Mouse (Mus musculus) forebrain, postnatal 0 days (tissue): Measurements from ENCODE around the gene Galnt17. TPM values are rescaled to one million over a fixed set of nuclear protein-coding genes. Genes with fewer than 3 reads are reported as not detected.
A peak's percentile ranks its signal among the peaks of the same experiment; 100 is the strongest.

ENCODE experiments used
- ATAC-seq: fragments of 200-750 bp; cut with Nextera tagmentation; 2 replicates; pipeline ENCODE4 v1.8.0; 2017; ENCODE audit warnings: mild to moderate bottlenecking, moderate library complexity
- DNase-seq: peaks from one replicate; pipeline ENCODE4 v3.0.0-alpha.2; 2015
- H3K27ac ChIP-seq: fragments of 300-500 bp; sonication (generic); 2 replicates; pipeline ENCODE4 v1.5.1; 2014; ENCODE audit warnings: low read depth, mild to moderate bottlenecking, antibody characterized with exemption, low read length, moderate library complexity, mixed read lengths
- H3K27me3 ChIP-seq: fragments of 300-500 bp; sonication (generic); 2 replicates; pipeline ENCODE4 v1.6.1; 2014; ENCODE audit warnings: mild to moderate bottlenecking, low read length, mixed read lengths; ENCODE audit not compliant: insufficient read depth
- H3K36me3 ChIP-seq: fragments of 300-500 bp; sonication (generic); 2 replicates; pipeline ENCODE4 v1.6.1; 2014; ENCODE audit warnings: mild to moderate bottlenecking, moderate library complexity; ENCODE audit not compliant: insufficient read depth
- H3K4me1 ChIP-seq: fragments of 300-500 bp; sonication (generic); 2 replicates; pipeline ENCODE4 v1.6.1; 2014; ENCODE audit warnings: antibody characterized with exemption; ENCODE audit not compliant: insufficient read depth
- H3K4me2 ChIP-seq: fragments of 300-500 bp; sonication (generic); 2 replicates; pipeline ENCODE4 v1.6.1; 2014; ENCODE audit warnings: low read depth, mild to moderate bottlenecking, moderate library complexity
- H3K4me3 ChIP-seq: fragments of 300-500 bp; sonication (generic); 2 replicates; pipeline ENCODE4 v1.5.1; 2014; ENCODE audit warnings: low read depth, low read length, mixed read lengths
- H3K9ac ChIP-seq: fragments of 300-500 bp; sonication (generic); 2 replicates; pipeline ENCODE4 v1.6.1; 2014; ENCODE audit warnings: mild to moderate bottlenecking
- H3K9me3 ChIP-seq: fragments of 300-500 bp; sonication (generic); 2 replicates; pipeline ENCODE4 v1.6.1; 2016; ENCODE audit warnings: low read length
- CTCF ChIP-seq: sonication (generic); IDR thresholded peaks from 2 replicates; pipeline ENCODE4 v1.5.1; 2016; ENCODE audit warnings: antibody characterized with exemption, control low read depth, low read depth
- WGBS: fragments of 180-500 bp; shearing (Covaris S2); extraction: QIAGEN DNeasy Blood & Tissue Kit; methylation state at CpG from one replicate; pipeline ENCODE4 v1.1.7; 2014; 5-methylcytosine and 5-hydroxymethylcytosine counted together
- polyA plus RNA-seq: library from polyadenylated mRNA; unstranded; fragments of >200 nt; fragmentation: Nextera tagmentation; extraction: Ambion mirVana; gene quantifications from 2 replicates; pipeline ENCODE4 v1.2.1, GENCODE M21; 2015
- total RNA-seq: library from RNA; depleted of rRNA; stranded (reverse); fragments of >200 nt; gene quantifications from 2 replicates; pipeline ENCODE4 v1.2.3, GENCODE M21; 2014

Galnt17 gene
- total and polyA plus RNA-seq, 2 experiments from 2014 or later: 5.2 to 20.2 TPM

GRCm38 (mm10) chr5:131222498-131223244 is 85.6 kb downstream of the Galnt17 start:
- peaks cover 11% of the 10 kb centered on the region; the same call in 1 of the 2 replicates for H3K4me1 ChIP-seq
- H3K4me2 ChIP-seq: no peak overlapping the region
- H3K4me3 ChIP-seq: no peak overlapping the region
- 46% methylated on average over 10 of the region's 10 CpGs for WGBS
- TF ChIP-seq CTCF: peak; percentile 28
- DNase-seq (peak; percentile 85), ATAC-seq (peak; percentile 89)
- no peaks in the 10 kb centered on the region for H3K36me3 ChIP-seq
- no peak overlapping the region for H3K9ac ChIP-seq
- H3K9me3 ChIP-seq: no peaks in the 10 kb centered on the region
- peak overlapping the region; percentile 60 for H3K27ac ChIP-seq
- H3K27me3 ChIP-seq: no peaks in the 10 kb centered on the region

DNA sequence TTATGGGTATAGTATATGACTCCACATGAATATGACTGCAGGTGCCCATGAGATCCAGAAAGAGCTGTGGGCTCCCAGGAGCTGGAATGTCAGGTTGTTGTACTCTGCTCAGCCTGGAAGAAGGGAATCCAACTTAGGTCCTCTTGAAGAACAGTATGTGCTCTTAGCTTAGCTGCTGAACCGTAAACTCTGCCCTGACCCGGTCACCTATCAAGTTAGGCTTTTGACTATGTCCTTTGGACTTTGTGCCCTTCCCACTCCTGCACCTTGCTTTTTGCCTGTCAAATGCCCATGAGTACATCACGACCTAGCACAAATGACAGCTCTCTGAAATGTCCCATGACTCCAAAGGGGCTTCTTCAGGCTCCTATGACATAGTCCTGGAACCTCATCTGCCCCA is 90.1 kb downstream of the Galnt17 start:
- Histone ChIP-seq H3K9ac (no peak overlapping the region), H3K4me2 (no peak overlapping the region), H3K4me3 (no peak overlapping the region), H3K27me3 (no peaks in the 10 kb centered on the region), H3K4me1 (0 out of 2 replicates have a peak, but pooled peaks cover 8% of the 10 kb centered on the region), H3K27ac (no peak overlapping the region), H3K36me3 (no peaks in the 10 kb centered on the region), H3K9me3 (no peaks in the 10 kb centered on the region)
- DNase-seq (no peak), ATAC-seq (no peak)
- 87% methylated on average over 3 of the region's 3 CpGs for WGBS
- TF ChIP-seq CTCF: no peak

GRCm38 (mm10) chr5:131211618-131212017 is 96.7 kb downstream of the Galnt17 start:
- Histone ChIP-seq H3K27ac (no peak overlapping the region), H3K4me3 (no peak overlapping the region), H3K4me2 (no peak overlapping the region), H3K36me3 (no peaks in the 10 kb centered on the region), H3K9me3 (no peaks in the 10 kb centered on the region), H3K27me3 (no peaks in the 10 kb centered on the region), H3K9ac (no peak overlapping the region), H3K4me1 (no peaks in the 10 kb centered on the region)
- TF ChIP-seq CTCF: no peak
- ATAC-seq: no peak
- WGBS: 44% methylated on average over 3 of the region's 3 CpGs
- DNase-seq: no peak

DNA sequence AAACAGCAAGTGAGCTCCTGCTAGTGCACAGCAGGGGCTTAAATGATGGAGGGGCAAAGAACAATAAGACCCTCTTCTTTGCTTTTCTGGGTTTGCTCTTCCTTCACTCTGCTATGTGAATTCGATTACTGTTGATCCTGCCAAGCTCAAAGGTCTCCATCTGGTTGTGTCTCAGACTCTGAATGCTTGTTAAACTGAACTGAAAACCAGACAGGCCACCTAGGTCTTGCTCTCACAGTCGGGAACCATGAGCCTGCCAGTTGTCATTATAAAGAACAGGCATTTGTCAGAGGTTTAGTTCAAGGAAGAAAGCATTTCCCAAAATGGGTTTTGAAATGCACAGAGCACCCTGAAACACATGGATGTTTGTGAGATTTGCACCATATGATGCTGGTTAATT is 107.2 kb downstream of the Galnt17 start:
- H3K27ac ChIP-seq: 0 out of 2 replicates have a peak overlapping the region, but pooled peaks have one; percentile 36
- H3K4me2 ChIP-seq: no peak overlapping the region
- ATAC-seq (peak; percentile 36; the same call in 1 of the 2 replicates), DNase-seq (peak; percentile 35)
- H3K4me3 ChIP-seq: no peak overlapping the region
- no peaks in the 10 kb centered on the region for H3K9me3 ChIP-seq
- H3K4me1 ChIP-seq: no peaks in the 10 kb centered on the region
- H3K27me3 ChIP-seq: no peaks in the 10 kb centered on the region
- no peak overlapping the region for H3K9ac ChIP-seq
- H3K36me3 ChIP-seq: no peaks in the 10 kb centered on the region
- TF ChIP-seq CTCF: no peak
- 22% methylated on average over 2 of the region's 2 CpGs for WGBS

DNA sequence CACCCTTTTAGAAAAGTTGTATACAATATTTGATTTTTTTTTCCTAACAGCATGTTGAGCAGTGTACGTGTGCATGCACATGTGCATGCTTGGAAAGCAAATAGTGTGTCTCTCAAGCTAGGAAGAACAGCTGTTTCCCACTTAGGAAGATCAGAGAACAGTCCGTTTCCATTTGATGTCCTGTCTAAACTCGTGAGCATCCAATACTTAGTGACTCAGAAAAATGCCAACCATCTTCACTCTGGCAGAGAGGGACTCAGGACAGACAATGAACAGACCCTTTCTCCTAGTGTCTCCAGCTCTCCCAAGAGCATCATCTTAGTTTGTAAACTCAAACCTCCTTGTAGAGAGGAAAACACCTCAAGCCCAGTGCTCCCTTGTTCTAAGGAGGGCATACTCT is 116.0 kb downstream of the Galnt17 start:
- ATAC-seq (no peak), DNase-seq (no peak)
- no peak overlapping the region for H3K4me2 ChIP-seq
- no peak overlapping the region for H3K27ac ChIP-seq
- H3K4me1 ChIP-seq: no peaks in the 10 kb centered on the region
- no peak for TF ChIP-seq CTCF
- WGBS: 78% methylated on average over 3 of the region's 3 CpGs
- H3K9me3 ChIP-seq: no peaks in the 10 kb centered on the region
- no peak overlapping the region for H3K4me3 ChIP-seq
- no peaks in the 10 kb centered on the region for H3K36me3 ChIP-seq
- no peak overlapping the region for H3K9ac ChIP-seq
- H3K27me3 ChIP-seq: no peaks in the 10 kb centered on the region

- no peak for TF ChIP-seq CTCF
- H3K9me3 ChIP-seq: no peaks in the 10 kb centered on the region
- no peak overlapping the region for H3K27ac ChIP-seq
- no peak overlapping the region for H3K4me2 ChIP-seq
- H3K4me1 ChIP-seq: no peaks in the 10 kb centered on the region
- H3K9ac ChIP-seq: no peak overlapping the region
- ATAC-seq: no peak
- no peak for DNase-seq
- no peak overlapping the region for H3K4me3 ChIP-seq
- H3K27me3 ChIP-seq: no peaks in the 10 kb centered on the region
- H3K36me3 ChIP-seq: no peaks in the 10 kb centered on the region
These were observed 123.7 kb downstream of the Galnt17 start for GRCm38 (mm10) chr5:131184566-131184965.

DNA sequence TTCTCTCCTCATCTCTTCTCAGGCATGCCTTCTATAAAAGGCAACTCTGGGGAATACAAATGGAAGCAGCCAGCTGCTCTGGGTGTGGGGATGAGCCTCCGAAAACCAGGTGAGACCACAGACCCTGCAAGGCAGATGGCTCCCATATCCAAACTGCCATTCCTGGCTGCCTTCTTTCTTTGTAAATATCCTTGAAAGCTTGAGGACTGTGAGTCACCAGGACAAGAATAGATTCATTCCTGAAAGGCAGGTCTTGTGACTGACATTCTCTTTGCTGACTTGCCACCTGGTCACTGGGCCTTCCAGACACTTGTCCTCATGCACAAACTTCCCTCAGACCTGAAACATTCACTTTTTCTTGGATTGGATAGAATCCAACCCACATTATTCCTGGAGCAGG is 127.1 kb downstream of the Galnt17 start:
- Histone ChIP-seq H3K9ac (no peak overlapping the region), H3K9me3 (no peaks in the 10 kb centered on the region), H3K36me3 (no peaks in the 10 kb centered on the region), H3K27me3 (no peaks in the 10 kb centered on the region), H3K27ac (no peak overlapping the region), H3K4me3 (no peak overlapping the region), H3K4me2 (no peak overlapping the region), H3K4me1 (0 out of 2 replicates have a peak, but pooled peaks cover 5% of the 10 kb centered on the region)
- ATAC-seq (no peak), DNase-seq (no peak)
- 81% methylated on average over 1 of the region's 1 CpGs for WGBS
- TF ChIP-seq CTCF: no peak
